In the genomic region with DNA sequence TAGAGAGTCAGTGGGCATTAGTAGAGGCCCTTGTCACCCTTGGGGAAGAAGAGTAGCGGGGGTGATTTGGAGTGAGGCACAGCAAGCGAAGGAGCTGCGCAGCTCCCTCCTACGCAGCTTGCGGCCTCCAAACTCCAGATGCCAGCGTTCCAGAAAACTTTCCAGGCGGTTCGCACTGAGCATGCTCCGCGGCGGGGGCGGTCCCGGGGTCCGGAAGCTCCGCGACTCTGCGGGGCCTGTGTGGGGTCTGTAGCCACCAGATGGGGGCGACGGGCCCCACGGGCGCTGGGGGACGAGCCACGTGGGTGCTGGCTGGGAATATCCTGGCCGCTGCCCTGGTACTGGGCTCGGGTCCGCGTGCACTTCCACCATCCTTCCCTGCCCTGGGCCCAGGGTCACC, we compare ENCODE assay signal across 10 mouse cellular contexts. TPM values are rescaled to one million over a fixed set of nuclear protein-coding genes. Genes with fewer than 3 reads are reported as not detected.
DNase-seq lines count a peak whose midpoint lies in the region; ATAC-seq and TF ChIP-seq lines count a peak whose summit lies in the region.
"Had no signal": no experiment of that assay in that cellular context is flagged by ENCODE, and none has a peak within 500 bp of the region (broad histone marks: within the 10 kb centered on the region; RNA-seq: fewer than 3 reads in every experiment).

A gene (plus strand): TSS at position 212 of the 400 bp plus-strand sequence.

- no peaks in the 10 kb centered on the region for H3K36me3 ChIP-seq in forebrain, embryonic 15.5 days
- no peaks in the 10 kb centered on the region for H3K36me3 ChIP-seq in heart, embryonic 16.5 days (ENCODE audit: control insufficient read depth, insufficient read depth)
- H3K36me3 ChIP-seq in liver, adult 2 months (ENCODE audit: control insufficient read depth, insufficient read depth, low read length), result no peaks in the 10 kb centered on the region
- no peaks in the 10 kb centered on the region; the same call in 1 of the 2 replicates for H3K36me3 ChIP-seq in neural tube, embryonic 11.5 days (ENCODE audit: control insufficient read depth, insufficient read depth, low read length)
- H3K36me3 ChIP-seq: G1E had no signal

- WGBS in forebrain, embryonic 15.5 days, result under 1% methylated on average over 27 of the region's 27 CpGs
- WGBS in heart, embryonic 16.5 days, result under 1% methylated on average over 27 of the region's 27 CpGs
- 2% methylated on average over 27 of the region's 27 CpGs for WGBS in liver, adult 2 months
- under 1% methylated on average over 27 of the region's 27 CpGs for WGBS in neural tube, embryonic 11.5 days

- no peaks in the 10 kb centered on the region for H3K27me3 ChIP-seq in forebrain, embryonic 15.5 days
- 0 out of 2 replicates have a peak, but pooled peaks cover 3% of the 10 kb centered on the region for H3K27me3 ChIP-seq in heart, embryonic 16.5 days (ENCODE audit: control insufficient read depth, insufficient read depth, low read length)
- H3K27me3 ChIP-seq in liver, adult 2 months (ENCODE audit: control insufficient read depth, insufficient read depth, low read length), result peaks cover 5% of the 10 kb centered on the region
- no peaks in the 10 kb centered on the region for H3K27me3 ChIP-seq in neural tube, embryonic 11.5 days (ENCODE audit: control insufficient read depth, insufficient read depth, low read length)

- peak within 1 kb of the TSS; percentile 44 for H3K9ac ChIP-seq in forebrain, embryonic 15.5 days (replicated peaks)
- peak within 1 kb of the TSS; percentile 84 for H3K9ac ChIP-seq in heart, embryonic 16.5 days (ENCODE audit: low read length)
- peak within 1 kb of the TSS; percentile 83 for H3K9ac ChIP-seq in liver, adult 2 months (ENCODE audit: low read depth, low read length)
- peak within 1 kb of the TSS; percentile 76 for H3K9ac ChIP-seq in neural tube, embryonic 11.5 days (ENCODE audit: low read length)

- H3K27ac ChIP-seq in forebrain, embryonic 15.5 days (replicated peaks), result no peak within 1 kb of the TSS
- H3K27ac ChIP-seq in heart, embryonic 16.5 days (ENCODE audit: low read length), result peak within 1 kb of the TSS; percentile 55
- no peak within 1 kb of the TSS for H3K27ac ChIP-seq in liver, adult 2 months (replicated peaks; ENCODE audit: insufficient read depth, low read depth, low read length)
- 0 out of 2 replicates have a peak within 1 kb of the TSS, but pooled peaks have one; percentile 42 for H3K27ac ChIP-seq in neural tube, embryonic 11.5 days (ENCODE audit: low read depth, low read length)

- peak within 1 kb of the TSS; percentile 48 for H3K4me3 ChIP-seq in forebrain, embryonic 15.5 days
- peak within 1 kb of the TSS; percentile 74 for H3K4me3 ChIP-seq in heart, embryonic 16.5 days (ENCODE audit: low read length)
- peak within 1 kb of the TSS; percentile 76 for H3K4me3 ChIP-seq in liver, adult 2 months (ENCODE audit: insufficient read depth, low read depth, low read length)
- peak within 1 kb of the TSS; percentile 46 for H3K4me3 ChIP-seq in neural tube, embryonic 11.5 days (ENCODE audit: low read depth, low read length)

- H3K4me2 ChIP-seq in forebrain, embryonic 15.5 days (replicated peaks), result peak within 1 kb of the TSS; percentile 100
- peak within 1 kb of the TSS; percentile 97 for H3K4me2 ChIP-seq in heart, embryonic 16.5 days (ENCODE audit: low read depth, low read length)
- H3K4me2 ChIP-seq in neural tube, embryonic 11.5 days (ENCODE audit: low read depth), result peak within 1 kb of the TSS; percentile 75

- ATAC-seq in forebrain, embryonic 15.5 days (replicated peaks), result peak; percentile 73
- ATAC-seq in heart, embryonic 16.5 days (replicated peaks; ENCODE audit: extremely low read depth, insufficient read depth, low FRiP score), result peak; percentile 75
- ATAC-seq in neural tube, embryonic 11.5 days (ENCODE audit: insufficient read depth, low FRiP score, low TSS enrichment), result peak; percentile 71

- H3K4me1 ChIP-seq in forebrain, embryonic 15.5 days, result peaks cover 38% of the 10 kb centered on the region
- peaks cover 19% of the 10 kb centered on the region for H3K4me1 ChIP-seq in heart, embryonic 16.5 days (ENCODE audit: control insufficient read depth, insufficient read depth, low read length)
- H3K4me1 ChIP-seq in liver, adult 2 months (ENCODE audit: control insufficient read depth, insufficient read depth, low read length), result no peaks in the 10 kb centered on the region
- H3K4me1 ChIP-seq in neural tube, embryonic 11.5 days (ENCODE audit: control insufficient read depth, insufficient read depth, low read length), result peaks cover 24% of the 10 kb centered on the region

- no peak for TF ChIP-seq CTCF in liver, adult 2 months (IDR thresholded peaks at IDR 0.05; ENCODE audit: low read depth, low read length)

- TF ChIP-seq POLR2A in liver, adult 2 months (IDR thresholded peaks at IDR 0.05; ENCODE audit: extremely low read depth, insufficient read depth, low read length), result 0 out of 2 replicates have a peak, but pooled peaks have one; percentile 20

- H3K9me3 ChIP-seq in forebrain, embryonic 15.5 days, result no peaks in the 10 kb centered on the region
- no peaks in the 10 kb centered on the region for H3K9me3 ChIP-seq in heart, embryonic 16.5 days (replicated peaks; ENCODE audit: control insufficient read depth, low read length)
- no peaks in the 10 kb centered on the region for H3K9me3 ChIP-seq in neural tube, embryonic 11.5 days (ENCODE audit: control insufficient read depth, low read length)

- DNase-seq in thymus, postnatal 0 days (ENCODE audit: low spot score), result peak; percentile 46
- no peak for DNase-seq in thymus, postnatal 36 days
- peak; percentile 79 to 88 for DNase-seq in kidney, postnatal 25 days
- DNase-seq in liver, adult 2 months (ENCODE audit: extremely low read depth, low read depth, low spot score), result peak; percentile 5
- DNase-seq in neural tube, embryonic 11.5 days (ENCODE audit: low spot score), result peak; percentile 82
- DNase-seq in urinary bladder, adult 18-20 months (ENCODE audit: low spot score in 2 of 2), result peak; percentile 30 to 64

- no peaks in the 10 kb centered on the region for H3K79me2 ChIP-seq in liver, adult 2 months (ENCODE audit: control insufficient read depth, insufficient read depth, low read length)

RNA-seq across cellular contexts. Expression of the gene that starts here (rescaled TPM):
- 2.1 and 3.4 TPM in 2 replicates for polyA plus RNA-seq in thymus, postnatal 0 days (2015; fragmentation: Nextera tagmentation; extraction: Ambion mirVana)
- polyA plus RNA-seq in forebrain, embryonic 15.5 days (2015; fragmentation: Nextera tagmentation; extraction: Ambion mirVana), result 6.0 and 6.6 TPM in 2 replicates
- polyA plus RNA-seq in heart, embryonic 16.5 days (2015; fragmentation: Nextera tagmentation; extraction: Ambion mirVana), result 6.6 and 8.2 TPM in 2 replicates
- 1.7 and 2.1 TPM in 2 replicates for total RNA-seq in liver, adult 2 months (2014; rRNA removed)
- polyA plus RNA-seq in liver, adult 2 months (2012; rRNA removed), result 1.3 and 5.1 TPM in 2 replicates
- 13.2 and 13.5 TPM in 2 replicates for polyA plus RNA-seq in neural tube, embryonic 11.5 days (2014; fragmentation: Nextera tagmentation; extraction: Ambion mirVana)
- total RNA-seq: neutrophil, adult 5-6 weeks had no signal
- polyA plus RNA-seq: G1E had no signal

Comparison
In these comparisons a context has a peak if more than half of its experiments do, and no peak if none do; other contexts are left out.
1. DNase-seq: peak in thymus, postnatal 0 days (single experiment), kidney, postnatal 25 days (2 of 2), liver, adult 2 months (single experiment), neural tube, embryonic 11.5 days (single experiment) and urinary bladder, adult 18-20 months (2 of 2); none in thymus, postnatal 36 days (0 of 2).
2. H3K27ac ChIP-seq: peak in heart, embryonic 16.5 days (single experiment) and neural tube, embryonic 11.5 days (single experiment); none in forebrain, embryonic 15.5 days (single experiment) and liver, adult 2 months (single experiment).
3. Peak in every context shown above with its lines, with median percentiles within 50 percentile points of each other: ATAC-seq, H3K4me2 ChIP-seq, H3K4me3 ChIP-seq and H3K9ac ChIP-seq.